Mouse (Mus musculus) liver, adult 2 months (tissue): ENCODE data around the gene Slc36a3.

Experiments used
- CTCF ChIP-seq: fragments of 200-500 bp; IDR thresholded peaks from 2 replicates; pipeline ENCODE4 v1.5.1; 2011; ENCODE audit warnings: low read depth, low read length, control low read depth
- POLR2A ChIP-seq: fragments of 200-500 bp; IDR thresholded peaks from 2 replicates; pipeline ENCODE4 v1.6.1; 2011; ENCODE audit warnings: low read length, control low read depth; ENCODE audit not compliant: insufficient read depth; ENCODE audit errors: extremely low read depth

- TF ChIP-seq CTCF: no peak
- no peak for TF ChIP-seq POLR2A
Observed at GRCm38 (mm10) chr11:55131077-55131742, 20.3 kb downstream of the Slc36a3 start.
